Mouse (Mus musculus): ENCODE data around the gene Thsd1. TPM values are rescaled to one million over a fixed set of nuclear protein-coding genes. Genes with fewer than 3 reads are reported as not detected.

The Thsd1 gene
- total RNA-seq (2014; rRNA removed) (4.5 and 7.0 TPM in 2 replicates), polyA plus RNA-seq (2015; fragmentation: Nextera tagmentation; extraction: Ambion mirVana) (5.2 and 5.6 TPM in 2 replicates)

DNA sequence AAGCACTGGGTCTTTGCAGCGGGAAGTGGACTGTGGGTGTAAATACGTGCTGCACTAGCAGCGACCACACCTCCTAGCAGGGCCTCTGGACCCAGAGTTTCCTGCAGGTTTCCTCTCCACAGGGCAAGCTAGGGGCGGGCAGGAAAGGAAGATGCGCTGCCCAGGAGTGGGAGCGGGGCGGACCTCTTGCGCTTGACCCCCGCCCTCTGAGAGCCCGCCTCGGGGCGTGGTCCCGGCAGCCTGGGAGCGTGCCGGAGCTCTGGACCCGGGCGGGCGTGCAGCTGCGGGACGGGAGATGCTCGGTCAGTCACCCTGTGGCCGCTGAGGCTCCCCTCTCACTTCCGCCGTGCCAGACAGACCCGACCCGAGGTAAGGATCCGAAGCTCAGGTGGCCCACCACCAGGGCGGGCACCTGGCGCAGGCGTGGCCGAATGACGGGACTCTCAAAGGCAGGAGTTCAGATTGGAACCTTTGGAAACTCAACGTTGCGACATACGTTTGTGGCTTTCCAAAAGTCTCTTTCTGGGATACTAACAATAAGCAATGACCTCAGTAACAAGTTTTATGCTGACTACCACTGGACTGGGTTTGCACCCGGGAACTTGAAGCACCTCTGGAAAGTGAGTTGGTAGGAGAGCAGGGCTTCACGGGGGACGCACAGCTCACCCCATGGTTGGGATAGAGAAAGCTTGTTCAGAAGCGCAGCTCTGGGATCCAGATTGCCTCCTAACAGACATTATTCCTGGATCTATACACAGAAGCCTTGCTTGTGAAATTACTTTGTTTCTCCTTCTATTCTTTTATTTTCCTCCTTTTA, at the start of gene Thsd1:
Gene Thsd1 (plus strand): TSS at position 253 of the 817 bp plus-strand sequence.
- H3K4me2 ChIP-seq (ENCODE audit: low read depth) = peak within 1 kb of the TSS; percentile 92
- H3K27me3 ChIP-seq (ENCODE audit: insufficient read depth, low read length) = no peaks in the 10 kb centered on the region
- no peaks in the 10 kb centered on the region for H3K4me1 ChIP-seq (ENCODE audit: insufficient read depth)
- no peak for TF ChIP-seq CTCF (IDR thresholded peaks at IDR 0.05; ENCODE audit: low read depth)
- ATAC-seq = peak; percentile 43
- peak within 1 kb of the TSS; percentile 52 for H3K9ac ChIP-seq
- no peak within 1 kb of the TSS for H3K27ac ChIP-seq (ENCODE audit: low read depth, low read length)
- DNase-seq = no peak
- WGBS = 2% methylated on average over 38 of the region's 39 CpGs
- H3K36me3 ChIP-seq (ENCODE audit: insufficient read depth) = peaks cover 6% of the 10 kb centered on the region; the same call in 1 of the 2 replicates
- peak within 1 kb of the TSS; percentile 46 for H3K4me3 ChIP-seq (ENCODE audit: low read depth, low read length)
- H3K9me3 ChIP-seq (ENCODE audit: low read length) = no peaks in the 10 kb centered on the region

DNA sequence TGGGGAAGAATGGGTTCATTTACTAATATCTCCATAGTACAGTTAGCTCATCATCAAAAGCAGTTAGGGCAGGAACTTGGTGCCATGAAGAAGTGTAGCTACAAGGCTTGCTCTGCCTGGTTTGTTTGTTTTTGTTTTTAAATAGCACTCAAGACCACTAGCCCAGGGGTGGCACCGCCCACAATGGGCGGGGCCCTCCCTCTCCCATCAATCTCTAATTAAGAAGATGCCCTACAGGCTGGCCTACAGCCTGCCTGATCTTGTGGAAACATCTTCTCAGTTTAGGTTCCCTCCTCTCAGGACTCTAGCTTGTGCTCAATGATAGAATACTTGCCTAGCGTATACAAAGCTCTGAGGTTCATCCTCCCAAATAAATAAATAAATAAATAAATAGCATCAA, 42.2 kb upstream of the Thsd1 start:
- peak; percentile 31 for DNase-seq
- Histone ChIP-seq H3K9ac (peak overlapping the region; percentile 61; the same call in 1 of the 2 replicates), H3K27ac (ENCODE audit: low read depth, low read length) (no peak overlapping the region)

DNA sequence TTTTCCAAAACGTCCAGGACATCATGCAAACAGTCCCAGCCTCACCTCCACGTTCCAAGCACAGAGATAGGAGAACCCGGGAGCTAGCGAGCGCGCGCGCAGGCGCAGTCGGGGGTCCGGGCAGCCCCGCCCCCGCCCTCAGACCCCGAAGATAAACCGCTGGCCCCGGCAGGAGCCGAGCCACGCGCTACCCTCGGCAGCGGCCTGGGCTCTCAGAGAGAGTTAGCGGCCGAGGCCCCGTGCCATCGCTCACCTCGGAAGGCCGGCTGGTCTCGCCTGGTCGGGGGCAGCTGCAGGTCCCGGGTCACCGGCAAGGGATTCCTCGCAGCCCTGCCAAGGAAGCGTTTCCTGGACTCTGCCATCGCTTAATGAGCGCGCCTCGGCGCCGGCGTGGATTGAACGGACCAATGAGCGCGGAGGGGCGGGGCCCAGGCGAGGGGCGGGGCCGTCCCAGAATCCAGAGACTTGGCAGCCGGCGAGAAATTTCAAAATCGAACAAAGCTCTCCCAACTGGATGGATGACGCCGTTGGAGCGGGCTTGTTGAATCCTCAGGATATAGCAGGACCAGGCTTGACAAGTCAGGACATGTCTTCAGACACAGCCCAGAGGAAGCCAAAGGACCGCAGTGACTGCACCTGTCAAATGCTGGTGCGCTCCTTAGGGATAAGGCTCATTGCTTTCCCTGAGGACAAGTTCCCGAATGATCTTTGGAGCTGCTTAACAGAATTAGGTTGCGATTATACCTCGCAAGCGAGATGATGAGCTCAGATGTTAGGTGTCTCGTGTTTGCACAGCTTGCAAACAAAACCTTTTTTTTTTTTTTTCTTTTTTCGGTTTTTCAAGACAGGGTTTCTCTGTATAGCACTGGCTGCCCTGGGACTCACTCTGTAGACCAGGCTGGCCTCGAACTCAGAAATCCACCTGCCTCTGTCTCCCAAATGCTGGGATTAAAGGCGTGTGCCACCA, 41.4 kb upstream of the Thsd1 start, which contains the start of gene Ckap2:
Gene Ckap2 (minus strand): TSS at position 389 of the 967 bp plus-strand sequence.
- TF ChIP-seq CTCF (IDR thresholded peaks at IDR 0.05; ENCODE audit: low read depth) = no peak
- DNase-seq = peak; percentile 93
- no peaks in the 10 kb centered on the region for H3K9me3 ChIP-seq (ENCODE audit: low read length)
- H3K4me1 ChIP-seq (ENCODE audit: insufficient read depth) = no peaks in the 10 kb centered on the region
- H3K36me3 ChIP-seq (ENCODE audit: insufficient read depth) = no peaks in the 10 kb centered on the region
- 4% methylated on average over 63 of the region's 63 CpGs for WGBS
- peak within 1 kb of the TSS; percentile 61 for H3K9ac ChIP-seq
- H3K27me3 ChIP-seq (ENCODE audit: insufficient read depth, low read length) = no peaks in the 10 kb centered on the region
- H3K4me3 ChIP-seq (ENCODE audit: low read depth, low read length) = peak within 1 kb of the TSS; percentile 81
- peak within 1 kb of the TSS; percentile 74 for H3K27ac ChIP-seq (ENCODE audit: low read depth, low read length)
- H3K4me2 ChIP-seq (ENCODE audit: low read depth) = peak within 1 kb of the TSS; percentile 69
- peak; percentile 99 for ATAC-seq

More for the DNA sequence above, 42.2 kb upstream of the Thsd1 start:
- TF ChIP-seq CTCF (IDR thresholded peaks at IDR 0.05; ENCODE audit: low read depth) = no peak
- H3K9me3 ChIP-seq (ENCODE audit: low read length) = no peaks in the 10 kb centered on the region
- WGBS = 0% methylated on average over 3 of the region's 3 CpGs
- H3K4me3 ChIP-seq (ENCODE audit: low read depth, low read length) = peak overlapping the region; percentile 81
- ATAC-seq = peak; percentile 21
- no peaks in the 10 kb centered on the region for H3K36me3 ChIP-seq (ENCODE audit: insufficient read depth)
- H3K4me1 ChIP-seq (ENCODE audit: insufficient read depth) = no peaks in the 10 kb centered on the region
- H3K4me2 ChIP-seq (ENCODE audit: low read depth) = peak overlapping the region; percentile 69
- H3K27me3 ChIP-seq (ENCODE audit: insufficient read depth, low read length) = no peaks in the 10 kb centered on the region

DNA sequence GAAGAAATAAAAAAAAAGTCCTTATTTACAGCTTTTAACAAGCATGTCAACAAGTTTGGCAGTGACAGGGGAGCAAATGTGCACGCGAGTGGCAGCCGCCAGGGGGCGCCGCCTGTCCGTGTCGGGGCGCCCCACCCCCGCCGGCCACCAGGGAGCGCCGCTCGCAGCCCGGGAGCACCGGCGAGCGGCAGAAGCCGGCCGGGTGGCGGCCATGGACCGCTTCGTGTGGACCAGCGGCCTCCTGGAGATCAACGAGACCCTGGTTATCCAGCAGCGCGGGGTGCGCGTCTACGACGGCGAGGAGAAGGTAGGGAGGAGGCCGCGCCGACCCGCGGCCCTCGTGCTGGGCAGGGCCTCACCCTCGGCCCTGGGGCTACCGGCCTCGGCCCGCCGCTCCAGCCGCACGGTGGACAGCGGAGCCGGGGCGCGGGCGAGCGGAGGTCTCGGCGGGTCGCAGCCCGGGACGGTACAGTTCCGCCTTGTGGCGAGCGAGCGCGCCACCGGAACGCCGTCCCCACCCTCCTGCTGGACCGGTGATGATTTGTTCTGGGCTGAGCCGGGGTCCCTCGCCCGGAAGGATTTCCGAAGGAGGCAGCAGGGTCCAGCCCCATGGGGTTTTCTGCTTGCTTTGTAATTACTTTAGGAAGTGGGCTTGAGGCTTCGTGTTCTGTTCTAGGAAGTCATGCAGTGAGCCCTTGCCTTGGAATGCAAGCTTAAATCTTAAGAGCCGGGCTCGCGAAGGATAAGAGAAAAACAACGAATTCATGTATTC, 34.3 kb upstream of the Thsd1 start, which contains the start of gene Vps36:
Gene Vps36 (plus strand): TSS at position 150 of the 772 bp plus-strand sequence.
- Histone ChIP-seq H3K9ac (peak within 1 kb of the TSS; percentile 89), H3K36me3 (ENCODE audit: insufficient read depth) (no peaks in the 10 kb centered on the region), H3K4me3 (ENCODE audit: low read depth, low read length) (peak within 1 kb of the TSS; percentile 97), H3K9me3 (ENCODE audit: low read length) (no peaks in the 10 kb centered on the region), H3K27ac (ENCODE audit: low read depth, low read length) (peak within 1 kb of the TSS; percentile 92), H3K4me2 (ENCODE audit: low read depth) (peak within 1 kb of the TSS; percentile 61), H3K4me1 (ENCODE audit: insufficient read depth) (peaks cover 11% of the 10 kb centered on the region; the same call in 1 of the 2 replicates), H3K27me3 (ENCODE audit: insufficient read depth, low read length) (no peaks in the 10 kb centered on the region)
- under 1% methylated on average over 73 of the region's 73 CpGs for WGBS
- peak; percentile 96 for ATAC-seq
- peak; percentile 93 for DNase-seq
- TF ChIP-seq CTCF (IDR thresholded peaks at IDR 0.05; ENCODE audit: low read depth) = peak; percentile 96

DNA sequence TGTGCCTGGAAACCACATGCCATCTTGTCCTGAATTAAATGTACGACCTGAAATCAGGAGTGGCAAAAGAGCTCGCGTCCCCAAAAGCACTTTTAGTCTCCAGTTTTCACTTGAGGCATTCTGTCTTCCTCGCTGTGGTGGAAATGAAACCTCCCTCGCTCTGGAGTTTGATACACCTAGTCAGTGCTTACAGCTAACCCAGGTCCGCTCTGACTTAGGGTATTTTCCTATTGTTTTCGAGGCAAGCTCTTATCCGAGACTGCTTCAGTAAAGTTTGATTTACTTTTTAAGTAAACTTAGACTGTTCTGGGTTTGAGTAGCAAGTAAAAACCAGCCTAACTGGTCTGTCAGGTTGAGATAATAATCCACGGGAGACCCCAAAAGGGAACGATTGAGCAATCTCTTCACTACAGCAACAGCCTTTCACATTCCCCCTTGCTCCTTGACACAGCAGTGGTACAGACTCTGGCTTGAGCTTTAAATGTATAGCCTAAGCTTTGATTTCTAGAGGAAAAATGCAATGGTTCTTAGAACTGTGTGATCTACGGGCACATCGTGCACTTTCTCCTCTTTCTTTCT, 33.6 kb upstream of the Thsd1 start:
- peaks cover 11% of the 10 kb centered on the region; the same call in 1 of the 2 replicates for H3K4me1 ChIP-seq (ENCODE audit: insufficient read depth)
- ATAC-seq = peak; percentile 3; the same call in 1 of the 2 replicates
- peak overlapping the region; percentile 97 for H3K4me3 ChIP-seq (ENCODE audit: low read depth, low read length)
- H3K4me2 ChIP-seq (ENCODE audit: low read depth) = peak overlapping the region; percentile 61
- H3K27me3 ChIP-seq (ENCODE audit: insufficient read depth, low read length) = no peaks in the 10 kb centered on the region
- H3K9ac ChIP-seq = peak overlapping the region; percentile 89
- DNase-seq = peak; percentile 67
- WGBS = 12% methylated on average over 12 of the region's 12 CpGs
- no peak for TF ChIP-seq CTCF (IDR thresholded peaks at IDR 0.05; ENCODE audit: low read depth)
- H3K9me3 ChIP-seq (ENCODE audit: low read length) = no peaks in the 10 kb centered on the region
- H3K27ac ChIP-seq (ENCODE audit: low read depth, low read length) = peak overlapping the region; percentile 92
- no peaks in the 10 kb centered on the region for H3K36me3 ChIP-seq (ENCODE audit: insufficient read depth)
